Mouse (Mus musculus): Measurements from ENCODE around the gene Tymp.

DNA sequence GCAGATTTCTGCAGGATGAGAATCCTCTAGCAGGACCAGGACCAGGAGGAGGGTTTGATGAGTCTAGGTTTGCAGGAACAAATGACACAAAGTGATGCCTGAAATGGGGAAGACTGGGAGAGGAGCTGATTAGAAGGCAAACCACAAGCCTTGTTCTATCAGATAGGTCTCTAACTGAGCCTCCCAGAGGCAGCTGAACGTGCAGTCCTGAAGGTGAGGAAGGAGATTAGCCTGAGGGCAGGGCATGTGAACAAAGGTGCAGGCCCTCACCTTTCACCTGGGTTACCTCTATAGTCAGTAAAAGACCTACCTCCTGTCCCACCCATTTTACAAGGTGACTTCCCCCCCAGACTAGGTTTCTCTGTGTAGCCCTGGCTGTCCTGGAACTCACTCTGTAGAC lies 22.9 kb upstream of the Tymp start:
- TF ChIP-seq CHD2 (IDR thresholded peaks at IDR 0.05; ENCODE audit: low read depth, low read length) (no peak), ZC3H11A (IDR thresholded peaks at IDR 0.05; ENCODE audit: borderline replicate concordance, low read depth, low read length) (no peak), MAFK (IDR thresholded peaks at IDR 0.05; ENCODE audit: insufficient read depth, low read depth, low read length) (no peak)
